Mouse (Mus musculus) cerebellum, adult 9-11 months (tissue): ENCODE results near the gene Zbtb25.

Experiments
- DNase-seq: peaks from one replicate; pipeline ENCODE4 v3.0.0; 2022

Gene Zbtb25

DNA sequence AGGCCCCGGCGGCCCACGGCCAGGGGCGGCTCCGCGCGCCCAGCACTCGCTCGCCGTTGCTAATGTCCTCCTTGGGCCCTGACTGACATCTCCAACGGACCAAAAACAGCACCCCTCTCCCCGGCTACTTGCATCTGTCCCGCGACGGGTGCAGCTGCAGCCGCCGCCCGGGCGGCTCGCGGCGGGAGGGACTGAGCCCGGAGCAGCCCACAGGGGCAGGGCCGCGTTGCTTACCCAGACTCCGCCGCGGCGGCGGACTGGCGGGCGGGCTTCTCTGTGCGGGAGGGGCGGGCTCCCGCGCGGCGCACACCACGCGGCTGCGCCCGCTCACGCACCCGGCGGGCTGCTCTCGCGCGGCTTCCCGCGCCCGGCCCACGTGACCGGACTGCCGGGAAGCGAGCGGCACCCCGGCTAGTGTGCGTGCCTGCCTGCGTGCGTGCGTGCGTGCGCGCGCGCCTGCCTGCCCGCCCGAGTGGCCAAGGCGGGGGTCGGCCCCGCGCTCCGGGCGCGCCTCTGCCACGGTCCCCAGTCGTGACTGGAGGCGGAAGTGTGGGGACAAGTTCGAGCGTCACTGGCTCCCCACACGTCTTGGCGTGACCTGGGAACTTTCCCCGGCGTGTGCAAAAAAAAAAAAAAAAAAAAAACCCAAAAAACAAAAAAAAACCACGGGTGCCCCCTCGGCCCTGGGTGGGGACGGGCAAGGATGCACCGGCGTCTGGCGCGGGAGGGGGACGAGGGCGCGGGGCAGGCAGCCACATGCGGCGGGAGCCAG is at the start of gene Zbtb25:
Zbtb25 (minus strand) TSS at position 397 of the 772 bp plus-strand sequence.
- peak; percentile 95 for DNase-seq

DNA sequence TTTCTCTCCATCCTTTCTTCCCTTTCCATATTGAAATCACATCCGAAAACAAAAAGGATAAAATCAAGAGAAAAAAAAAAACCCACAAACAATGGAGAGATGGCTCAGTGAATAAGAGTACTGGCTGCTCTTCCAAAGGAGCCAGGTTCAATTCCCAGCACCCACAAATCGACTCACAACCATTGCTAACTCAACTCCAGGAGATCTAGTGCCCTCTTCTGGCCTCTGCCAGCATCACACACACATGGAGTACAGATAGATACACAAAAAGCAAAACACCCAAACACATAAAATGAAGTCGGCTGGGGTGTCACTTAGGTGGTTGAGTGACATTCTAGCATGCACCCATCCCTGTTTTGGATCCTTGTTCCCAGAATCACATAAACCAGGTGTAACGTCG is 48.9 kb upstream of the Zbtb25 start:
- no peak for DNase-seq

DNA sequence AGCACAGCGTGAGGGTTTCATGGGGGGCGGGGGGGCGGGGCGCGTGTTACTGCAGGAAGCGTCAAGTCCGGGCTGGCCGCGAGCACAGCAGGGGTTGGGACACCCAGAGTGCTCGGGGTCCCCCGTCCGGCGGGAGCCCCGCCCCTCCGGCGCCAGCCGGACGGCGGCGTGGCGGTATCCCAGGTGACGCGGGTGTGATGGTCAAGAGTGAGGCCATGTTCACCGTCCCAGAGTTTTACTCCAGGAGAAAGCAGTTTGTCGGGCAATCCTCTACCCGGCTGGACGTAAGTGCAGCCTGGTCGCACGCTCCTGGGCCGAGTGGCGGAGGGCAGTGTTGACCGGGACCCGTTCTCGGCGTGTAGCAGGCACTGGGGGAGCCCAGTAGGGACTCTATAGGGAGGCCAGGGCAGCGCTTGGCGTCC is 48.0 kb upstream of the Zbtb25 start, which contains the start of gene Ppp1r36:
Ppp1r36 (plus strand) TSS at position 106 of the 422 bp plus-strand sequence.
- DNase-seq: no peak

DNA sequence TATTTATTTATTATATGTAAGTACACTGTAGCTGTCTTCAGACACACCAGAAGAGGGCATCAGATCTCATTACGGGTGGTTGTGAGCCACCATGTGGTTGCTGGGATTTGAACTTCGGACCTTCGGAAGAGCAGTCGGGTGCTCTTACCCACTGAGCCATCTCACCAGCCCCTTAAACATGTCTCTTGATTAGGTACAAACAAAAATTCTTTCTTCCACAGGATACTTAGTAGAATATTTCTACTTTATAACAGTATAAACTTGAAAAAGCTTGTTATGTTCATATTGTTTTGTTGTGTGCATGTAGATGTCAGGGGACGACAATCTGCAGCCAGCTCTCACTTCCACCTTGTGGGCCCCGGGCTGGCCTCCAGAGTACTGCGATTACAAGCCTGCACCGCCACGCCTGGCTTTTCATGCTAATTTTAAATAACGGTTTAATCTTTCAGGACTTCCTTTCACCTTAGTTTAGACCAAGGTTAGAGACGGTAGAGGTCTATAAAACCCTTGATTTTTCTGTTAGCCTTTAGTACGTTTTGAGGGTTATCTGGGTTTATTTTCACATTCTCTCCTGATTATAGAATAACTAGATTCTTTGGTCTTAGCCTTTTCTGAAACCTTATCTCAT is 46.1 kb upstream of the Zbtb25 start:
- DNase-seq: no peak

DNA sequence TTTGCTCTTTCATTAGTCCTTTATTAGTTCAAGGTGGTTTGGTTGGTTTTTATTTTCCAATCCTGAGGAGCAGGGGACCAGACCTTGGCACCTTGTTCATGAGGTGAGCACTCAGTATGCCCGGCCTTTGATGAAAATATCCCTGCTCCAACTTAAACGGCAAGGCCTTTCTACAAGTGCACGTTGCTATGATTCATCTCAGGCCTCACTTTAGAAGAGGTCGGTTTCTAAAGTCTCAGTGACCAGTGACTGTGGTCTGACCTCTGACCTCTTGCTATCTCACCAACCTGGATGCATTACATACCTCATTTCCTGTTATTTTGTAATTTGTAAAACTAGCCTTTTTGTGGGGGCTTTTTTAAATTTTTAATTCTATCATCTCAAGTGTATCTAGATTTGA is 39.8 kb upstream of the Zbtb25 start:
- DNase-seq: no peak

DNA sequence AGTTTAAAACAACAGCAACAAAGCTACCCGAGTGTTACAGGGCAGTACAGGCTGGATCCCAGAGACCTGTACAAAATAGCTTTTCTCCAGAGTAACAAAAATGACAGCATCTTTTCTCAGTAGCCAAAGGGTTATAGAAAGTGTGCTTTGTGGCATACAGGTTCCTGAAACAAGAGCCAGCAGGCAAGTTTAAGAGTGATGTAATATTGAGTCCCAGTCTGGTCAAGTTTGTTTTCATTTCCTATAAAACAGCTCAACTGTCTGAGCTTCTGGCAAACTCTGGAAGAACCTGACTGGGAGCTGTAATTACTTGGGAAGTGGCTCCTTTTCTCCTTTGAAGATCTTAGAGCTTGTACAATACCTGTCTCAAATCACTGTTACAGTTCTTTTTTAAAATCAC is 37.8 kb upstream of the Zbtb25 start:
- no peak for DNase-seq

DNA sequence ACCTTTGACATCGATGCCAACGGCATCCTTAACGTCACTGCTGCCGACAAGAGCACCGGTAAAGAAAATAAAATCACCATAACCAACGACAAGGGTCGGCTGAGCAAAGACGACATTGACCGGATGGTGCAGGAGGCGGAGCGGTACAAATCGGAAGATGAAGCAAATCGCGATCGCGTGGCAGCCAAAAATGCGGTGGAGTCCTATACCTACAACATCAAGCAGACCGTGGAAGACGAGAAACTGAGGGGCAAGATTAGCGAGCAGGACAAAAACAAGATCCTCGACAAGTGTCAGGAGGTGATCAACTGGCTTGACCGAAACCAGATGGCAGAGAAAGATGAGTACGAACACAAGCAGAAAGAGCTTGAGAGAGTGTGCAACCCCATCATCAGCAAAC is 36.6 kb upstream of the Zbtb25 start:
- DNase-seq: no peak

DNA sequence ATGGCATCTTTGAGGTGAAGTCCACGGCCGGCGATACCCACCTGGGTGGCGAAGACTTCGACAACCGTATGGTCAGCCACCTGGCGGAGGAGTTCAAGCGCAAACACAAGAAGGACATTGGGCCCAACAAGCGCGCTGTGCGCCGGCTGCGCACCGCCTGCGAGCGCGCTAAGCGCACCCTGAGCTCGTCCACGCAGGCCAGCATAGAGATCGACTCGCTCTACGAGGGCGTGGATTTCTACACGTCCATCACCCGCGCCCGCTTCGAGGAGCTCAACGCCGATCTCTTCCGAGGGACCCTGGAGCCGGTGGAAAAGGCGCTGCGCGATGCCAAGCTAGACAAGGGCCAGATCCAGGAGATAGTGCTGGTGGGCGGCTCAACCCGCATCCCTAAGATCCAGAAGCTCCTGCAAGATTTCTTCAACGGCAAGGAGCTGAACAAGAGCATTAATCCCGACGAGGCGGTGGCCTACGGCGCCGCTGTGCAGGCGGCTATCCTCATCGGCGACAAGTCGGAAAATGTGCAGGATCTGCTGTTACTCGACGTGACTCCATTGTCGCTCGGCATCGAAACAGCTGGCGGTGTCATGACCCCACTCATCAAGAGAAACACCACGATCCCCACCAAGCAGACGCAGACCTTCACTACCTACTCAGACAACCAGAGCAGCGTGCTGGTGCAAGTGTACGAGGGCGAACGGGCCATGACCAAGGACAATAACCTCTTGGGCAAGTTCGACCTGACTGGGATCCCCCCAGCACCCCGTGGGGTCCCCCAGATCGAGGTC is 36.0 kb upstream of the Zbtb25 start:
- peak; percentile 63 for DNase-seq

DNA sequence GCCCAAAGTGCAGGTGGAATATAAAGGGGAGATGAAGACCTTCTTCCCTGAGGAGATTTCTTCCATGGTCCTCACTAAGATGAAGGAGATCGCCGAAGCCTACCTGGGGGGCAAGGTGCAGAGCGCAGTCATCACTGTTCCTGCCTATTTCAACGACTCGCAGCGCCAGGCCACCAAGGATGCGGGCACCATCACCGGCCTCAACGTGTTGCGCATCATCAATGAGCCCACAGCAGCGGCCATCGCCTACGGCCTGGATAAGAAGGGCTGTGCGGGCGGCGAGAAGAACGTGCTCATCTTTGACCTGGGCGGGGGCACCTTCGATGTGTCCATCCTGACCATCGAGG is 35.4 kb upstream of the Zbtb25 start:
- DNase-seq: no peak

DNA sequence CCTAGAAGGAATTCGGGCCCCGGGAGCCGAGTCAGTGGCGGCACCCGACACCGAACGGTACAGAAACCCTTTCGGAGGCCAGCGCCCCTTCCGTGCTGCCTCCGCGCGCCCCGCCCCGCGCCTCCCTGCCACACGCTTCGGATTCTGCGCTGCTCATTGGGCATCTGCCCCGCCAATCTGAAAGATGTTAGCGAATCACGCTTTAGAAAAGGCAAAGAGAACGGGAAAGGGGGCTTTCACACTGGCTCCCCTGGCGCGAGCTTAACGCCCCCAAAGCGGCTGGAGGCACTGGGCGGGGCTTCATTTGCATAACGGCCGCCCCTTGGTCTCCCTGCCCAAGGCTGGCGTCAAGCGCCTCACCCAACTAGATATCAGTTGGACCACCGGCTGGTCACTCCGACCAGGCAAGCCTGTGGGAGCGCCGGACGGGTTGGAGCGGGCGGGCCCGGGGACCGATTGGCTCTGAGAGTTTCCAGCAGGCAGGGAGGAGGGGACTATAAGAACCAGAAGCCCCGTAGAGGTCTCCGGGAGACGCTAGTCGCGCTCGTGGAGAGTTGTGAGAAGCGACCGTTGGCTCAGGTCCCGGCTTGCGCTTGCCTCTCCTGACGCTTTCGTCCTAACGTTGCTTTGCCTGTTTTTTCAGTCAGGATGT is 34.6 kb upstream of the Zbtb25 start, which contains the start of gene Hspa2:
Hspa2 (plus strand) TSS at position 291 of the 652 bp plus-strand sequence.
- DNase-seq: peak; percentile 99

DNA sequence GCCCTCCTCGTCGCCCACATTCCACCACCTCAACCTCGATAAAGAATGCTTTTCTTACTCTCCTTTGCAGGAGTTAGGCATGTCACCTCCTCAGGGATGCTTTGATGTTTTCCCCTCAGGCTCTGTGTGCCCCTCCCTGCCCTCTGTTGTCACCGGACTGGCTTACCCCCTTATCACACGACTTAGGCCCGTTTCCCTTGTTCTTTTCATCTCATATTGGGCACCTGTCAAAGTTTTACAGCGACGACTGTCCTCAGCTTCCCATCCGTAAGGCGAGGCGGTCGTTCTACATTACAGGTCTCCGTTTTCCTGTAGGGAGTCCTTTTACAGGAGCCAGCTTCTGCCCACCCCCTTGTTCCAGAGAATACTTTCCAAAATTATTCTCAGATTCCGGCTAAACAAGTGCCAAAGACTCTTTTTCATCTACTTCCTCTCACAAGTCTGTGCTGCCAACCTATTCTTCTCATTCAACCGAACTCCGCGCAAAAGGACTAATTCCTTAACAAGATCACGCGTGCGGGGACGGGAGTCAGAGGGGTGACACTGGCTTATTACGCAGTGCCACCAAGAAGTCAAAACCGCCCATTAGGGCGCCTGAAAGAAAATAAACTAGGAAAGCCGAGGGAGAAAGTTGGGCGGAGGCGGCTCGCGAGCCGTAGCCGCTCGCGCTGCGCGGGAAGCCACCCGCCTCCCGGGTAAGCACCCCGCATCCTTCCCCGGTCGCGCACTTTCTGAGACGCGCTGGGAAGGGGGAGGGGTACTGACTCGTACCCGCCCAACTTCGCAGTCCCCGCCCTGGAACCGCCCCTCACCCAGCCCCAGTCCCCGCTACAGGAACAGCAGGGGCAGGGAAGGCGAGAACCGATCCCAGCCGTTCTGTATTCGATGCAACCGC is 33.8 kb upstream of the Zbtb25 start:
- no peak for DNase-seq

DNA sequence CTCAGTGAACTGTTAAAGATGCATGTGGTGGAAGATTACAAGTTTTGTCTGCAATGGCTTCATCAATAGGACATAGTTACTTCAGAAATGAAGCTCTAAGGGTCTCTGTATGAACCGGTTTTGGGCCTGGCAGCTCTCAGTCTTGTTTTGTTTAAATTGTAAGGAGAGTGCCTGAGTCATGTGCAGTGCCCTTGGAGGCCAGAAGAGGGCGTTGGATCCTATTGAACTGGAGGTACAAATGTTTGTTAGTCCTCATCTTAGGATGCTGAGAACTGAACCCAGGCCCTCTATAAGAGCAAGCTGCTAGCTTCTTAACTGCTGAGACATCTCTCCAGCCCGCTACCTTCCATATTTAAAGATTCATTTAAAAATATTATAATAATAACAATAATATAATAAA is 32.3 kb upstream of the Zbtb25 start:
- no peak for DNase-seq

DNA sequence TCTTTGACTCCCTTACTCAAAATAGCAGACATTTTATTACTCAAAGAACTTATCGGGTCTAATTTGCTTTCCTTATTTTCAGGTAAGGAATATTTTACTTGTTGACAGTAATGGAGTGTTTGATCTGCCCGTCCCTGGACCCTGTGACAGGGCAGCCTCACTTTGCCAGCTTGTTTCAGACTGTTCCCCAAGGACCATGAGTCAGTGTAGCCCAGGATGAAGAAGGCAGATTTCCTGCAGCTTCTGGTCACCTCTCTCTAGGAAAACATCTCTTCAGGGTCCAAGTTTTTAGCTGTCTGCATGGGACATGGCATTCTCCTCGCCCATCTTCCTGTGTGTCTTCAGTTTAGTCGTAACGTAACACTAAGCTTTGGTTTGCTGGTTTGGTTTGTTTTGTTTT is 27.9 kb upstream of the Zbtb25 start:
- no peak for DNase-seq

DNA sequence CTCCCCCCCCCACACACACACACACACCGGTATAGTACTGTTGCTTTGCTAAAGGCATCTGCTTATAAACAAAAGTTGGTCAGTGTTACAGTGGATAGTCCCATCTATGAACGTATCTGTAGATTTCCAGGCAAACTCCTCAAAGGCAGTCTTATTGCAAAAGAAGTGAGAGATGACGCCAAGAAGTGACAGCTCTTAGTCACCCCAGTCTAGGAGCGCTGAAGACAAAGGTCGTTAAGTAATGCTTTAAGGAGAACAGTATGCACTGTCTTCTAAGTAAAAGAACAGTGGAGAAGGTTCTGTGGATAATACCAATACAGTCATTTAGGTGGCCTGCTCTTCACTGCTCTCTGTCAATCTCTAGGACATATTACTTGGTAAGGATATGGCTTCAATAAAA is 23.6 kb upstream of the Zbtb25 start:
- DNase-seq: no peak

DNA sequence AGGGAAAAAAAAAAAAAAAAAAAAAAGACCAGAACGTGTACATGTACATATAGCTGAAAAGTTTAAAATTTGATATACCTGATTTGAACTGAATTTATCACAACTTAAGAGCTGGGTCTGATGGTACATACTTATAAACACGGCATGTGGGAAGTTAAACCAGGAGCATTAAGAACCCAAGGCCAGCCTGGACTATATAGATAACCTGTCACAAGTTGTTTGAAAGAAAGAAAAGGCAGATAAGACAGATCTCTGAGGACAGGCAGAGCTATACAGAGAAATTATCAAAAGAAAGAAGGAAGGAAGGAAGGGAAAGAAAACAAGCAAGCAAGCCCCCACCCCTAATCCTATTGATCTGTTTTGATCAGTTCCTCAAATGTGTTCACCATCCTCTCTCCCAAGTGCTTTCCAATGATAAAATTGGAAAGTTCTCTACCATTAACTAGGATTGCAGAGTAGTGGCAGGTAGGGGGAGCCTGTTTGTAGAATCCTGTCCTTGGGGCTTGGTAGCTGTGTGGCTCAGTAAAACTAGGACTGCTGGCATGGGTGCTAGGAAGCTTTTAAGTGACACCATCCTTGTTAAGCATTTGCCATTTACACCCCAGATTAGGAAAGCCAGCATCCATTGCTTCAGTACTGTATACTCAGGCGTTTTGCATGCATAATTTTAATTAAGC is 22.3 kb upstream of the Zbtb25 start:
- no peak for DNase-seq

DNA sequence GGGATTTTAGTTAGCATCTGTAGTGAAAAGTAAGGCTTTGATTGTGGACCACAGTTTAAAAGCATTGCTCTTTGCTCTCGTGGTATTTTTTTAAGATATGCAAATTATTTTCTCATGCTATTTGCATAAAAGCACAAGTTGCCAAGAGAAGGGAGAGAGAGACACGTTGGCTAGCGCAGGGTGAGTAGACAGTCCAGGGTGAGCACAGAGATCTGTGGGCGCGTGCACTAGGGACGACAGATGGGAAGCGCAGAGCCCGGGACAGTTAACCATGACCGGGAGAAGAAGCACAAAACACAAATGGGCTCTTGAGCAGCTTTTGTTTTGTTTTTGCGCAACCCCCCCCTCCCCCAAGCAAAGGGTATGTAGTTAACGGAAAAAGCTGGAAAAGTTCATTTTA is 19.4 kb upstream of the Zbtb25 start:
- no peak for DNase-seq

DNA sequence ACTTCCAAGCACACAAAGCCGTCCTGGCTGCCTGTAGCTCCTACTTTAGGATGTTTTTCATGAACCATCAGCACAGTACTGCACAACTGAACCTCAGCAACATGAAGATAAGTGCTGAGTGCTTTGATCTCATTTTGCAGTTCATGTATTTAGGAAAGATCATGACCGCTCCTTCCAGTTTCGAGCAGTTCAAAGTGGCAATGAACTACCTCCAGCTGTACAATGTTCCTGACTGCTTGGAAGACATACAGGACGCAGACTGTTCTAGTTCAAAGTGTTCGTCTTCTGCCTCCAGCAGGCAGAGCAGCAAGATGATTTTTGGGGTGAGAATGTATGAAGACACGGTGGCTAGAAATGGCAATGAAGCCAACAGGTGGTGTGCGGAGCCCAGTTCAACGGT is 15.9 kb upstream of the Zbtb25 start:
- DNase-seq: no peak

DNA sequence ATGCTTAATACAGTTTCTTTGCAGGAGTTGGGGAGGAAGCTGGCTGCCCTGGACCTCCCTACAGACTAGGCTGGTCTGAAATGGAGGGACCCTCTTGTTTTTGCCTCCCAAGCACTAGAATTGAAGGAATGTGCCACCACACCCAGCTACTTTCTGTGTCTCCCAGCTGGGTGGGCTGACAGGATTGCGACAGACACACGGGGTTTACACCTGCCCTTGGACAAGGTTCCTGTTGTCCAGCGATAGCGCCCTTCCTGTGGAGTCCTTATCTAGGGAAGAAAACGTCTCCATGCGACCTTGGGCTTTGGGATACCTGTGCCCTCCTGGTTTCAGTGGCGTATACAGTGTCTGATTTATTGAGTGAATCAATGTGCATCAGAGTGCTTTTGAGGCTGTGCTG is 10.7 kb upstream of the Zbtb25 start:
- no peak for DNase-seq

DNA sequence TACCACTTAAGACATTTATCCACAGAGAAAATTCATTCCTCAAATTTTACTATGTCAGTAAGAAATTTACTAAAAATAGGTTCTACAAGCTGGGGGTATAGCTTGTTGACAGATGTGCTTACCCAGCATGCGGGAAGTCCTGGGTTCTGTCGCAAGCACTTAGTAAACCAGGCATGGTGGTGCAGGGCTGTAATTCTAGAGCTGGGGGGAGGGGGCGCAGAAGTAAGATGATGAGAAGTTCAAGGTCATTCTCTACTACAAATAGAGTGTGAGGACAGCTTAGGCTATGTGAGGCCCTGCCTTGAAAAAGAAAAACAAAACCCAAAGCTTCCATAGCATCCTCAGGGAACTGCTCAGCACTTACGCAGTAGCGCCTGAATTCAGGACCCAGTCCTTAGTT is 9.2 kb upstream of the Zbtb25 start:
- no peak for DNase-seq

DNA sequence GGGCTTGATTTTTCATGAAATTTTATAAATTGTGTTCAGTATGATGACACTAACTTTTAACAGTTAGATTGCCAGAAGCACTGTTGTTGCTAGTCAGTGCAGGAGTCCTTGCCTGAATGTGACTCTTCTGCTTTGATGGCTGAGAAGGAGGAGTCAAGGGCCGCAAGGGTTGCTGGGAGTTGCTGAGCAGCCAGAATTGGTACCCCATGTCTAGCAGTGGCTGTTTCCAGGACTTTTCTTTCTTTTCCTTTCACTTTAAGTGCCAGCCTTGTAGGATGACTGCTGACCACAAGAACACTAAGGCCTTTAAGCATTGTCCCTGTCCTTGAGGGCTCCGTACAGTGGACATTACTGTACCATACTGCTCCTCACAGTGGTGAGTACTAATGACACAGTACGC is 8.3 kb upstream of the Zbtb25 start:
- no peak for DNase-seq

DNA sequence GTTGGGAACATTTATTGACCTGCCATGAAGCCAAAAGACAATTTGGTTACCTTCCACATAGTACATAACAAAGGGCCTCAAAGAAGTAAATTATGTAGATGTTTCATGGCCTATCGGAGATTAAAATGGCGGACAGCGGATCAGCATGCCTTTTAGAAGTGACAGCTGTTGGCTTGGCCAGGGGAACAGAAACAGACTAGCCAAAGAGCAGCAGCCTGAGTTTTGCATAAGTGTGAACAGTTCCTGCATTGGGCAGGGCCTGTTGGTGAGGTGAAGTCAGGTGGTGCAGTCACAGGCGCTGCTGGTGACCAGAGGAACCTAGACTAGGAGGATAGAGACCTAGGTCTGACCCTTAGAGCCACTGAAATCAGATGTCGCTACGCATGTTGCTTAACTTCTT is 7.7 kb upstream of the Zbtb25 start:
- no peak for DNase-seq

DNA sequence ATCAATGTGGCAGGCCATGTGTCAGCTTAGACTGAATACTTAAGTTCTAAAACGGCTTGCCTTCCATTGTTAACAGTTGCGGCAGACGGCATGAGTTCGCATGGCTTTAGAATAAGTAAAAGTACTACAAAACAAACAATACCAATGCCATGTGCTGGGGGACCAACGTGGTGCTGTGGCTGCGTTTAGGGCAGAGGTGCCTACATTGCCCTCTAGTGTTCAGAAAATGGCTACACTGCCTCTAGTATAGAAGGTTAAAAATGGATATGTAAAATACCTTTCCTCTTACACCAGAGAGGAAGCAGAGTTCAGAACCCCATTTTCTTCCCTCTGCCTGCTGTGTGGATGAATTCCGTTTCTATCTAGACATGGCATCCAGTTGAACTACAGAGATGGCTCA is 7.2 kb upstream of the Zbtb25 start:
- no peak for DNase-seq
